Mouse (Mus musculus): Measurements from ENCODE around the gene Hipk2.

Gene Hipk2

DNA sequence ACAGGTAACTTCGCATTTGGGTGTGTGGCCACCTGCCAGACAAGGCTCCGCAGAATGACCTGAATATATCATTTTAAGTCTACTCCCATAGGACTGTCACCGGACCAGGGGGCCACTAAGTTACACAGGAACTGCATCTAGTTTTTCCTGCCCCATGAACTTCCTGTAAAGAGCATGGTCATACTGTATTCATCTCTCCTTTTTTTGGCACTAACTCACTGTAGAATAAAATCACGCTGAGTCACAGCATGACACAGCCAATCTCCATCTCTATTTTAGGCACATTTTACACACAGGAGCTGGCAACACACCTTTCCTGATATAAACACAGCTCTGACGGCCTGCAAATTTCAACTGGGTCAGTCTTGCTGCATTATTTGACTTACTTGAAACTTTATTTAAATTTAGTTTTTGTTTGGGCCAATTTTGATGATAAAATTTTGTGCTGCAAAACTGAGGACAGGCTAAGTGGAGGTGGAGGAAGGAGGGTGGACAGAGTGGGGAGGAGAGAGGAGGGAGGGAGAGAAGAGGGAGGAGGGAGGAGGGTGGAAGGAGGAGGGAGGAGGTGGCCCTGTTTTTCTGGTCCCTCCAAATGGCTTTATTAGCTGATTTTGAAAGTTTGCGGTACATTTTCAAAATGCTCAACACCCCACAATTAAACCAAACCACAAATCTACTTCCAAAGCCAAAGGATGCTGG is 88.0 kb downstream of the Hipk2 start:
- peak; percentile 46 to 54 for DNase-seq

DNA sequence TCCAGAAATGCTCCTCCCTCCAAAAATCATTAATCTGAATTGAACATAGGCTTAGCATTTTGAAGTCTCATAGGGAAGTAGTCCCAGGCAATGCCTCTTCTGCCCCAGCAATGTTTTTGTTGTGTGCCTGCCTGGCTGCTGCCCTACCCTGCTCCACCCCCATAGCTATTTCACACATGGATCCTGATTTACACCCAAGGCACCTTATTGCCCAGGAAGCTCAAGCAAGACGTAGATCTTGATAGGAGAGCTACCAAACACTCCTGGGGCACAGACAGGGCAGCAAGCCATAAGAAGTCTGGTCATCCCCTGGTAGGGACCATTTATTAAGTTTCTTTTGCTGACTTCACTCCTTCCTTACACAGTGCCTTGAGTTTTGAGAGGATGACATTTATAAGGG is 88.8 kb downstream of the Hipk2 start:
- DNase-seq = no peak

DNA sequence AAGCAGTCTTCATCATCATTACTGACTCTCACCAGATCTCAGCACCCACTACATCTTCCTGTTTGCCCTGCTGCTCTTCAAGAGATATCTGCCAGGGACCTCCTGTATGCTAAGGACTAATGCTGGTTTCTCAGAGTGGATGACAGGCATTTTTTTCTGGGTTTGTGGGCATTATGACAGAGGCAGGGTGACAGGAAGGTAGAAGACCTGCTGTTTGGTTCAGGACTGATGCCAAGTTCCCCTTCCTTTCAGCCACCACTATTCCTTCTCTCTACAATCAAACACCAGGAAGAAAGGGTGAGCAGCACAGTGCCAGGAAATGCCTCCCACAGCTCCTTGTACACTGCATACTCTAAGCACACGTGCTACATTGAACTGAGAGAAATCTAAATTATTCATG is 90.2 kb downstream of the Hipk2 start:
- DNase-seq = peak; percentile 47 to 64

DNA sequence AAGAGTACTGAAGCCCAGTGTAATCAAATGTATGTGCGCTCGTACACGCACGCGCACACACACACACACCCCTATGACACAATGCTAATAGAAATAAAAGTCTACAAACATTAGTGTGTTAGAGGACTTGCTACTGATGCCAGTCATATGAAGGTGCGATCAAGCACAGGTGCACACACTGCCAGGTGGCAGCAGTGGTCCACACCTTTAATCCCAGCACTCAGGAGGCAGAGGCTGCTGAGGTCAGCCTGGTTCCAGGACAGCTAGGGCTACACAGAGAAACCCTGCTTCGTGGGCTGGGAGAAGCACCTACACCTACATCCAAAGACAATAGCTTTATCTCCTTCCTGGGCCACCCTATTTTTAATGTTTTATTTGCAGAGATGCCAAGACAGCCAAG is 96.6 kb downstream of the Hipk2 start:
- no peak for DNase-seq

DNA sequence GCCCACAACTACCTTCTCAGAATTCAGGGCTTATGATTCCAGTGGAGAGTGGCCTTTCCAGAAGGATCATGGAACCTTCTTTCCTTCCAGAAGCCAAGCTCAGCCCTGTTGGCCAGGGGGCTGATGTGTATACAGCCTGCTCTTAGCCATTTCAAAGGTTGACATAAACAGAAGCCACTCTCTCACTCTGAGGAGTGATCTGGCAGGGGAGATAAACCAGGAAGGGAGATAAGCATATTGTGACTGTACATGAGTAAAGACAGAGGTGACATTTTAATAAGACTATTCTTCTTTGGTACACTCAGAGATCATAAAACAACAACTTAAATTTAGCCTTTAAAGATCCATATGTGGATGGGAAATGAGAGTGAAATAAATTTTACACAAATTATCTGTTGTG is 97.1 kb downstream of the Hipk2 start:
- no peak for DNase-seq

DNA sequence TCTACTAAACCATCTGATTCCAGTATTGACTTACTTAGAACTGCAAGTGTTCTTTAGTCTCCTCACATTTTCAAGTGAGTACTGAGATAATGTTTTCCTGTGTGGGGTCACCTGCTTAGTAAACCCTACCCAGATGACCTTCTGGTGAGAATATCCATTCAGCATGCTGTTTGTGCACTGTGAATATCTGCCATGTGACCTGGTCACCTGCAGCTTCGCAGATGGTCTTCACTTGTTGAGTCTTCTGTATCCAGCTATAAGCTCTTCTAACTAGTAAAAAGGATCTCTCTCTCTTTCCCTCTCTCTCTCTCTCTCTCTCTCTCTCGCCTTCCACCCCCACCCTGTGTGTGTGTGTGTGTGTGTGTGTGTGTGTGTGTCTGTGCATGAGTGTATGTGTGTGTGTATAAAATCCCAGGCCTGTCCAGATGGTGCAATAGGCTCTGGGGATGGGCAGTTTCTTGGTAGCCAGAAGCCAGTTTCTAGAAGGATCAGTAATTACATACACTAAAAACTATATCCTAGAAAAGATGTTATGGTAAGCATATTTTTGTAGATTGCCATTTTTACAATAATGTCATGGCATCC is 99.9 kb downstream of the Hipk2 start:
- peak; percentile 42 to 54 for DNase-seq

DNA sequence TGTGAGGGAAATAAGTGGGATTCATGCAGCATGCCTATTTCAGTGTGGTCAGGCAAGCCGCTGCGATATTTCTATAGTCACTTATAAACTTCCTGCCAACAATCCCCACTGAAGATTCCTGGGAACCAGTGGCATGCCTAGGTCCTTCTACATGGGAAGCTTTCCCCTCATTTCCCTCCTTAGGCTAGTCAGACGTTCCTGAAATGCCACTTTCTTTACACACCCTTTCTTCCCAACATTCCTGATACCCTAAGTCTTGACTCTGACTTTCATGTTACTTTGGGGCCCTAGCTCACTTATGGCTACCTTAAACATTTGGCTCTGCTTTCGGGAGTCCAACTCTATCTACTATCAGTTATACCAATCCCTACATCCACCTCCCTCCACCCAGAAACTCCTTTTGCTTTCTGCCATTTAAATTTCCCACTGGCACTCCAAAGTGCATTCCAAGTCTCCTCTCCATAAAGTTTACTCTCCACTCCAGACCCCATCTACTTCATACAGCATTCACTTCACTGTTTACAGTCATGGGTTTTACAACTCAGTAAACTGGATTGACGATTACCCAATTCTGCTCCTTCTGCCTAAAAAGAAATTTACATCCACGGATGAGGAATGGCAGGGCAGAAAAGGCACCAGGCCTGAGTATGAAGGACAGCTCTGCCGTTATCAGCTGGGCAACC is 103.0 kb downstream of the Hipk2 start:
- no peak for DNase-seq

DNA sequence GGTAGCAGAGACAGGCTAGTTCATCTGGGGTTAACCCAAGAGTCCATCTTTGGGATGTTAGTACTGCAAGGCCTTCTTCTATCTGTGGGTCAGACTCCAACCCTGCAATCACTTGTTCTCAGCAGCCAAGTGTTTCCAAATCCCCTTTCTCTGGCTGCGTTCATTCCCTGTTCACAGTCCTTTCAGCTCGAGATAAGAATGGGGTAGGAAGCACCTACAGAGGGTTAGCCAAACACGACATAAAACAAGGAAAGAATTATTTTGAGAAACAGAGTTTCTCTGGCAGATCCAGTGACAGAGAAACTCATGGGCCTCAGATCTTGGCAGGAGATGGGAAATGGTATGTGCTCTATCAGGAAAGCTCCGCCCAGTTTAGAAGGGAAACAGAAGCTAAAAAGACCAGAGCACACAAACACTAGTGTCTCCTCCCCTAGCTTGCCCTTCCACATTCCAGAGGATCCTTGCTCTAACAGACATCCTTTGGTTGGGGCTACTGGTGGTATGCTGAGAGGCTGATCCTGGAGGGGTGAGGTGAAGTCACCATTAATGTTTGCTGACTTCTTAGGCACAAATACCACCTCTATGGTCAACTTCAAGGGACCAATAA is 104.8 kb downstream of the Hipk2 start:
- no peak for DNase-seq

DNA sequence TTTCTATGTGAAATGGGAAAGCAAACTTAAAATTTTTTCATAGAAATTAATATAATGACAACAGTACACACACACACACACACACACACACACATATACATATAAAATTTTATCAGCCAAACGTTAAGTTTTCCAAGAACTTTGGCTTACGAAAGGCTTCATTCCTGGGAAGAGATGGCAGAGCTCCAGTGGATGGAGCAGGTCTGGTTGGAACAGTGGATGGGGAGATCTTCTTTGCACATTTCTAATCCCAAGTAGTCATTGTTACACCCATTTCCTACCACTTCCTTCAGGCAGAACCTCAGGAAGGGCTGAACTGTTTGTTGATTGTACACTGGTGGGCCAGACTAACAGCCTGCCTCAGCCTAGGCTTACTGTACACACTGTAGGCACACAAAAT is 106.3 kb downstream of the Hipk2 start:
- DNase-seq = no peak

DNA sequence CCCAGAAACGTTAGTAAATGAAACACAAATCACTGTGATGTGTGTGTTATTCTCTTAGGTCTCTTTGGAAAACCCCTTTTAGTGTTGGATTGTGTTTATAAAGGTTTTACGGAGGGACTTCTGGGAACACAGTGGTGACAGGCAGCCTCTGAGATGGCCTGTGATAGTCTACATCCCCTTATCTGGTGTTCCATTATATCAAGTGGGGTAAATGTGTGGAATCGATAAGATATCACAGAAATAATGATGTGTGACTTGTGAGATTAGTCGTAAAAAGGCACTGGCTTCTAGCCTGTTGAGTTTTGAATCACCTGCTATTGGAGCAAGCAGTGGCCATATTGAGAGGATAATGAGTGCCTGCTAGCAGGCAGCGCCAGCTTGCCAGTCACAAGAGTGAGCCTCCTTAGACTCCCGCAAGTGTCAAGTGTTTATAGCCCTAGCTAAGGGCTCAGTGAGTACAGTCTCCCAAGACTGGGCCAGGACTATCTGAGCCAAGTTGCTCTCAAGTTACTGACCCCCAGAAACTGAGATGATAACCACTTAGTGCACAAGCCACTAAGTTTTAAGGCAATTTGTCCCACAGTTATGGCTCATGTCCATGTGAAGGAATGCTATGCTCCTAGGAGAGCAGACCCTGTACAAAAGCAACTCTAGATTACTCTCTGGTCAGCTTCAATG is 113.2 kb downstream of the Hipk2 start:
- DNase-seq = no peak

DNA sequence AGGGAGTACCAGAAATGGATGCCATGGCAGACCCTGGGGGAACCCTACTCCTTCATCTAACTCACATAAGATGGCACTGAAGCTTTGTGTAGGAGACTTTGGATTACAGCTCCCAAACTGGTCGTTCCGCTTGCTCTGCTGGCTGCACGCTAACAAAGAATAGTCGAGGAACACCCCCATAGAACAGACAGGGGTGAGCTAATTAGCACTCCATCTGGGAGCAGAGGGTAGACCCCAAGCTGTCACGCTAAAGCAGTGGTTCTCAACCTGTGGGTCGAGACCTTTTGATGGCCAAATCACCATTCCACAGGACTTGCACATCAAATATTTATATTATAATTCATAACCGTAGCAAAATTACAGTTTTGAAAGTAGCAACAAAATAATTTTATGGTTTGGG is 114.0 kb downstream of the Hipk2 start:
- DNase-seq = no peak

DNA sequence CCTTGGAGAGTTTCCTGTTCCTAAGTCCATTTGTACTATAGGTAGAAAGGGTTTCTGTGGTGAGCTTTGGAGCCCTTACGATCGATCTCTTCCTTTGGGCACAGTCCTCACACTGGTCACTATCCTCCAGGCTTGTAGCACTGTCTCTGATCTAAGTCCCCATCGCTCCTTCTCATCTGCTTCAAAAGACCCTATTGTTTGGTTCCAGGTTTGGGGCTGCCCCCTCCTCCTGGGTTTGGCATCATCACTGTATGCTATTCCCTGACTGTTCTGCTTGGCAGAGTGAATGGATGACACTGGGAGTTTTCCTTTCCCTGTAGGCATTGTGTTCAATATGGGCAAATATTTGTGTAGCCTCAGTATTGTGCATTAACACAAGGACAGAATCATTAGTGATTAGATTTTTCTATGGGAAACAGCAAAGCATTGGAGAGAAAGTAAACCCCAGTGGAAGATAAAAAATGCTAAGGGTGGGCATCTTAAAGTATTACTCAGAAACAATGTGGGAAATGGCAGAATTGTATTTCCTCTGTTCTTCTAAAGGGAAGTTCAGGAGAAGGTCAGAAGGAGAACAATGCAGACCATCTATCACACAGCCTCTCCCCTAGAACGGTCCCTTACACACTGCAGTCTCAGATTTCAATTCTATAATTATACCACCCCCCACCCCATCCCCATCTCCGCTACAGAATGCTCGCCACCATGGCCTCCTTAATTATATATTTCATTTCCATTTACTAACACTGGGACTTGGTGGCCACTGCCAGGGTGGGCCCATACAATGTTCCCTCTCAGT is 114.9 kb downstream of the Hipk2 start:
- DNase-seq = no peak

DNA sequence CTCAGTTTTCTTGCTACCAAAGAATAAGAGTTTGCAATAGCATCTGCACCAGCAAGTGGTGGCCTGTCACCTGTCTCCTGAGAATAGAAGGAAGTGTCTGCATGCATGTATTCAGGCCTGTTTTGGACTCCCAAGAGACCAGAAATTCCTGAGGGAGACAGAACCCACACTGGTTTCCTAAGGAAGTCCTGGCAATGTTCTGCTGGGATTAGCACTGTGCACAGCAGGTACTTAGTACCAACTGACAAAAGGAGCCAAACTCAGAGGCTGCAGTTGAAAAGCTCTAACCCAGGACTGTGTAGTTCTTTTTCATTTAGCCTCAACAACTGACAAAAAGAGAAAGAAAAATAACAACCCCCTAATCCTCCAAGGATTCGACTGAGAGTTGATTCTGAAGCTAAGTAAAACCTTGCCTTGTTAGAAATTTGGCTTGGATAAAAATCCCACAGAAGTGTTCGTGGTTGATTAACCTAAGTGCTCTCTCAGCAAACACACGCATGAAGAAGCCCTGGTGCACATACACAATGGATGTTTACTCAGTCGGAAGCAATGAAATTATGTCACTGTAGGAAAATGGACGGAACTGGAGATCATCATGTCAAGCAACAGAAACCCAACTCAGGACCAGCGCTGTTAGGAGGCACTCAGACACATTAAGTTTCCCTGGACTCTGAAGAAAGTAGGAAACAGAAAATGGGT is 115.9 kb downstream of the Hipk2 start:
- no peak for DNase-seq

DNA sequence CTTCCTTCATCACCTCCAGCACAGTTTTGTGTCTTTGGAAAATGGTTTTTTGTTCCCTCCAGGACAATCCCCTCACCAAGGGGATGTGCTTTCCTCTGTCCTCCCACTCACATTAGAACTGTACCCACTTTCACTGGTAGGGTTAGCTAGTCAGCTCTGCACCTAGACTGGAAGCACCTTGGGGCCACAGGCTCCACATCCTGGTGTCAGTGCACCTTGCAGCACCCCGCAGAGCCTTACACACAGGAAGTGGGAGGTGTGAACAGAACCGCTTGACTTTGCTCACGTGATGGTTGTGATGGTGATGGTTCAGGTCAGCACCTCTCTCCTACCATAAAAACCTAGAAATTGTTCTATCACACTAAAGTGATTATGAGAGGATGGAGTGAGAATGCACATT is 116.8 kb downstream of the Hipk2 start:
- DNase-seq = no peak

DNA sequence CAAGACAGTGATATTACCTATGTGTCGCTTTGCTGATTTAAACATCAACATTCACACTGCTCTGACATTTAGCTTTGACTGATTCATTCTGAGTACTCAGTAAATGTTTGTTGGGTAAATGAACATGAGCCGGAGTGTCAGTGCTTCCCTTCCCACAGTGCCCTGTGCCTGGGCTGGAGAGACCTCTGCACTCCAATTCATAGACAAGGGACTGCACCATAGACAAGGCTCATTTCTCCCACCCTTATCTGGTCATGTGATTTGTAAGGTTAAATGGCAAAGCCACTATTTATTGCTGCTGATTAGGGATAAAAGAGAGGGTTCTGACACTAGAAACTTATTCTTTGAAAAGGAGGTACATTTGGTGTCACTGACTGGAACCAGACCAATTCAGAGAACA is 118.4 kb downstream of the Hipk2 start:
- no peak for DNase-seq

DNA sequence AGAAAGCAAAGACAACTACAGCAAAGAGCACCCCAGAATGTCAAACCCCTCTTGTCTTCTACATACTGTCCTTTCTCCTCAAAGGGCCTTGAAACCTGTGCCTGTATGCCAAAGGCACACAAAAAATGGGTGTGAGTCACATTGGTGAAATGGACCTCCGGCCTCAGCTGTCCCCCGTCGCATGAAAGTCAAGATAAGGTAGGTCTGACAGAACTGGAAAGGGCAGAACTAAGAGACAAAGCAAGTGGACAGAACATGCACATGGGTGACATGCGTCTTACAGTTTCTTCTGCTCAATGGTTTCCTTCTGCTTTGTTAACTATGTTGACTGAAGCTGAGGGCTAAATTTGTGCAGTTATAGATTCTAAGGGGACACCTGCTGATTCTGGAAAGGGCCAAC is 119.0 kb downstream of the Hipk2 start:
- DNase-seq = no peak

DNA sequence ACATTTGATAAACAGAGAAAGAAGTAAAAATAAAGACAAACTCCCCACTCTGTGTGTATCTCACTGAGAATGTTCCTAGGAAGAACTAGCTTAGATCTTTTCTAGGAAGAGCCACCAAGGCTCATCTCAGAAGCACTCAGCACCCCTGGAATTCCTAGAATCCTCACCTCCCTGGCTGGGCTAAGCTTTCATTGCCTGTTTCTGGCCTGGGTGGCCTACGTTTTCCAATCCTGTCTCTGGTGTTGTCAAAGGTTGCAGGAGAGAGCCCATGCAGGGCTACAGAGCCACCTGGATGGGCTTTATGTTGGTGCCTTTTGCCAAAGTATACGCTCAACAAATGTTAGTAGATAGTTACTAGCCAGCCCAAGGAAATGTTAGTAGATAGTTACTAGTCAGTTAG is 120.0 kb downstream of the Hipk2 start:
- DNase-seq = no peak

DNA sequence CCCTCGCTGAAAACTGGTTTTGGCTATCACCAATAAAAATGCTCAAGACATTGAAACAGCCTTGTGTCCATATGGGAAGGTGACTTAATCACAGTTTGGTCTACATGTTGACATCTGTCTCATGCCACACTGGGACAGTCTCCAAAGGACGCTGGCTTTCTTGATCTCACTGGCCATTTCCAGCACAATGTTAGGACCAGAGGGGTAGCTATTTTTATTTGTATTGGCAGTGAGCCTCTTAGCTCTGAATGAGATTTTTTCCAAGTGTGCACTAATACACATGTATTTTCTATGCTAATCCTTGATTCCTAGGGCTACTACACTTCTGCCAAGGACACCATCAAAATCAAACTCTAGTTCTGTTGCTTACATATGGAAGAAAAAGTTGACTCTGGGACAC is 120.8 kb downstream of the Hipk2 start:
- no peak for DNase-seq

DNA sequence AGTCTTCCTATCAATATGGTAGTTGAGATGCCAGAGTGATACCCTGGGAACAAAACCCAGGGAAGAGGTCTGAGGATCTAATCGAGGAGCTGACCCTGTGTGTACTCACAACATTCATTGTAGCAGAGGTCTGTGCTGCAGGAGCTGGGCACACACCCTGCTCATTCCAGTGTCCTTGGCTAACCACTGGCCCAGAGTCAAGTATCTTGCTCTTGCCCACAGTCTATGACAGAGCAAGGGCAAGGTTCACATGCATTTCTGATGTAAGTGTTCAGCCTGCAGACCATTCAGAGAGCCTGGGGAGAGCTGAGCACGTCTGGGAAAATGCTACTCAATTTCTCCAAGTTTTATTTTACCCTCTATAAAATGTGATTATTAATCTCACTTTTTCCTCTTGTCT is 122.2 kb downstream of the Hipk2 start:
- no peak for DNase-seq

DNA sequence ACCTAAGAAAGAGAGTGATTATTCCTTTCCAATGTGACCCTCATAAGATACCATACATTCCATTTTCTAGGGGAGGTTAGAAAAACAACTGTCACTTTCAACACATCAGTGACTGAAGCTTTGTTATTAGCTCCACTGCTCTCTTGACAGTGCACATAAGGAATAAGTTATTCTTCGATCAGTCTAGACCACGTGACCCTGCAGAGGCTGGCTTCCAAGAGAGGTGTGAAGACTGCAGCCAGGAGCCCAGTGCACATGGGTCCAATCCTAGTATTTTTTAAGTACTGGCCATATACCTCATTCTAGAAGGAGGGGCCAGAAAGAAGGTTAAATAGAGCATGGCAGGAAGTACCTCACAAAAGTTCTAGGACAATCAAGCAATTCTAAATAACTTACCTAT is 122.9 kb downstream of the Hipk2 start:
- DNase-seq = no peak

DNA sequence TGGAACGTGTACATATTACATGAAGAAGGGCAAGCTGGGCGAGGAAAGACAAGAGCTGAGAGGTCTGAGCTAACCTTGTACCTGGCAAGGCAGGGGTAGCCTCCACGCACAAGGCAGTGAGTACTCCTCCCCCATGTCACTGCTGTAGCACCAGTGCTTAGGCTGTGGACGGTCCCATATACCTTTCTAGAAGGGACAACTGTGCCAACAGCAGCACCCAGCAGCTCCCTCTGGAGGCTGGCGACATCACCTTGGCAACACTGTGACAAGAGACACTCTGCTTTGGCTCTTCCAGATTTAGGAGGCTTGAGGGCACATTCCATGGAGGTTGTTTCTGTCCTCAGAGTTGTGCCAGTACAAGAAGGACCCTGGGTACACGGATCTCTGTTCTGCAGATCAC is 123.5 kb downstream of the Hipk2 start:
- peak in 1 of 2 experiments; percentile 41 for DNase-seq

DNA sequence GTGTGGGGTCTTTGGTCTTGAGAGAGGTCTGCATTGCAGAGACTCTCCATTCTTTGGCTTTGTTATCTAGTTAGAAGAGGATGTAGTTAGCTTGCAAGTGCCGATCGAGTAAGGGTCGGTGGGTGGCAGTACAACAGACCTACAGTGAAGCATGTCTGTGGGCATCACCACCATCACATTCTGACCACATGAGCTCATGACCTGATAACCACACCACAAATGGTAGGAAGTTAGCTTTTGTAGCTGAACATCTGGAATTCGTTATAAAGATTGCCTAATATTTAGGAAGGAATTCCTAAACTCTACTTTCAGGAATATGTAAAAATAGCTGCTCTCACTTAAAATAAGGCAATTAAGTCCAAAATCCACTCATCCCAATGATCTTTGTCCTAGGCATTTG is 127.9 kb downstream of the Hipk2 start:
- DNase-seq = no peak
